Mouse (Mus musculus): Measurements from ENCODE around the gene Kcne2.

Kcne2 gene

DNA sequence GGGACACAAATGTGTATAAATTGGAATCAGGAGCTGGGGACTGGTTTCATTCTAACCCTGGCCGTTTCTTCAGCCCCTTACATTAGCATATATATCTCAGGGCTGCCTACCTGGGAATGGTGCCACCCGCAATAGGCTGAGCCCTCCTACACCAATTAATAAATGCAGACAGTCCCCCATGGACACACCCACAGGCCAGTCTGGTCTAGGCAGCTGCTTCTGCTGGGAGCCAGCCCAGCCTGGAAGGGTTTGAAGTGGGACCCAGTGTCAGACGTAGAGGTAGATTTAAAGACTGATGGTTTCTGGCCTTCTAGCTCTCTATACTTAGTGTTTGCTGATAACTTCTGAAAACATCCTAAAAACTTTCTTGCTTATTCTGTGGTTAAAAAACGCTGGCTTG, 16.9 kb downstream of the Kcne2 start:
- DNase-seq (ENCODE audit: low spot score in 2 of 2): no peak

- peak in 1 of 2 experiments; percentile 22 for DNase-seq (ENCODE audit: low spot score in 2 of 2)
Observed at GRCm38 (mm10) chr16:92313953-92314741, 22.0 kb downstream of the Kcne2 start.

GRCm38 (mm10) chr16:92316049-92316738, 24.0 kb downstream of the Kcne2 start:
- no peak for DNase-seq (ENCODE audit: low spot score in 2 of 2)

DNA sequence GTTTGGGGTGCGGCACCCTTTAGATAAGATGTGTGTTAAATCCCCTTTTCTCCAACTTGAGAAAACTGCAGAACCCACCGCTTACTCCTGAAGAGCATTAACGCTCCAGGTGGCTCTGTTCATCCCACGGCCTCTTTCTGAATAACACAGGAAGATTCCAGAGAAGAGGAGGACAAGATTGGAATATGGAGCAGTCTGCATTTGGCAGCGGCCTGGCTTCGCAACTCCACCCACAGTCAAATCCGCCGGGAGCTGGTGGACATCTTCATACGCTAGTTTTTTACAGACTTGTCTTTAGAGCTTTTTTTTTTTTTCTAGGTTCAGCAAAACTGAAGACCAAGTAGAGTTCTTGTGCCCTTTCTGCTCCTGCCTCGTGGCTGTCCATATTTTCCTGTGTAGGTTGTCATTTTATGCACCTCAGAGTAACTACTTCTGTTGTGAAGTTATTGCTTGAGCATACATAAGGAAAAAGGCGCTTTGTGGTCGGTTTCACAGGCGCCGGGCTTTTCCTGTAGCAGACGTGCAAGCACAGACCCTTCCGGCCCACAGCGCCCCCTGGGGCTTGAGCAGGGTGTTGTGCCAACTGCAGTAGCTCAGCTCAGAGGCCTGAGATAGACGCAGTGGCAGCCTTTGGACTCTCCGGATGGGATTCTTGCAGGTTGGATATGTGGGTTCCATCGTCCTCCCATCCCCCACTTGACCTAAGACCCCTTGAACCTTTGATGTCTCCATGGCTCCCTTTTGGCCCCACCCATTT, 27.3 kb downstream of the Kcne2 start:
- peak; percentile 71 to 90 for DNase-seq (ENCODE audit: low spot score in 2 of 2)

DNA sequence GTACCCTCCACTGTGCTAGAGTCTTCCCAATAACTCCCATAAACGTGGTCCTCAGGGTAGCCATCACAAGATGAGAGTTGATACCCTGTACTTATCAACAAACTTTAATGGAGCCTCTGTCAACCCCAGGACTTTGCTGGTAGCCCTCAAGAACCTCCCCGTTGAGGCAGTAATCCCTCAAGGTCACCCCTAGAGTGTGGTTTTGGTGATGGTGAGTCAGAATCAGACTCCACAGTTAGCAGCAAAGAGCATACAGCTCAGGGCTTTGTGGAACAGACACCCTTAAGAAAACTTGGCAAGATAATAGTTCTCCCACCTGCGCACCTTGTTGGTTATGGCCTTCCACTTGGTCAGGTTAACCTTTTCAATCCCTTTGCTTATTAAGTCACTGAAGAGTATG, 28.2 kb downstream of the Kcne2 start:
- no peak for DNase-seq (ENCODE audit: low spot score in 2 of 2)

DNA sequence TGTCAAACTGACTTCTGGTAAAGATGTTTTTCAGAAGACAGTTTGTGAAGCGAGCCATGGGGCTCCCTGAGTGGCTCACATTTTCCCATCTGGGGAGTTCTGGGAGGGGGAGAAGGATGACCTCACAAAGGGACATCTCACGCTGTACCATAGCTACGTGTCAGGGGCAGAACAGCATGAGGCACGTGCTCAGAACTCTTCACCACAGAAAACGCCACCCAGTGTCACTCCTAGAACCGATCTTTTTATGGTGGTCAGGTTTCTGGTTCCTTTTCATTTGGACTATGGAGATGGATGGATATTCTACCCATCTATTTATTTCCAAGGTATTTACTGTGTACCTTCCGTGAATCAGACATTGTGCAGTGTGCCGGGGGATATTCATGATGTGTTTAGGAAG, 29.2 kb downstream of the Kcne2 start, which contains the start of gene Fam243:
Fam243 (minus strand) TSS at position 101 of the 400 bp plus-strand sequence.
- DNase-seq (ENCODE audit: low spot score in 2 of 2): no peak

DNA sequence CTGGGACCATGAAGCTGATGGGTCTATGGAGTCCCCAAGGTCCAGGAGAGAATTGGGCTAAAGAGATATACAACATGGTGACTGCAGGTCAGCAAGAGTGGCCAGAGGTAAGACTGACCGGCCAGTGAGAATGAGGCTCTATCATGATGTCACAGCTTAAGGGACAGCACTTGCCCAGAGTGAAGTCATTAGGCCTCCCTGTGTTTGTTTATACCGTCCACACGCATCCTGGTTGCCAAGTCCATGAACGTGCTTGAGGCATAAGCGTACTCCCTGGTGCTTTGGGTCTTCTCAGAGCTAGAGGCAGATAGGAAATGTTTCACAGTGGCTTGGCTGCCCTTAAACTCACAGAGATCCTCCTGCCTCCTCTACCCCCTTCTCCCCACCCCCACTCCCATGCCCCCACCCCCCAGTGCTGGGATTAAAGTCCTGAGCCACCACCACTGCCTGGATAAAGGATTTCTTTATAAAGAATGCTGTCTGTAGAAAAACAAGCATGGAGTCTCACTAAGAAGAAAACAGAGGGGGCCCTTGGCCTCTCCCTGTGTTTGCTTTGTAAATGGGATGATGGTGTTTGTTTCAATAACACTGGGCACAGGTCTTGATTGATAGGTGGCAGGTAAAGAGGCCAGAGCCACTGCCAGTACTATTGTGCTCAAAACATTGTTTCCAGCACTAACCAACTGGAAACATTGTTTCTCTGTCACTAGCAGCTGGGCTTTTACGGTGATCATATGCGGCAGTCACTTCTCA, 32.3 kb downstream of the Kcne2 start:
- no peak for DNase-seq (ENCODE audit: low spot score in 2 of 2)

DNA sequence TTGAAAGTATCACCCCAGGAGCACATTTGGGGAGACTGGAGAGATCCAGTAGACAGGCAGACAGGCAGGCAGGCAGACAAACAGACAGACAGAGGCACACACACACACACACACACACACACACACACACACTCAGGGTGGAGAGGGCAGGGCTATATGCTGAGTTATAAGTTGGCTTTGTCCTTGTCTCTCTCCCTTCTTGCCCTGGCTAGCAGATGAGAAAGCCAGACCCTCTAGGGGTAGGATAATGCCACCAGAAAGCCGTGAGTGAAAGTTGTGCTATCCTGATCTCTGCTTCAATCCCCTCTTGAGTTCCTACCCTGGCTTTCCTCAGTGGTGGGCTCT, 32.8 kb downstream of the Kcne2 start:
- no peak for DNase-seq (ENCODE audit: low spot score in 2 of 2)

GRCm38 (mm10) chr16:92327911-92328310, 35.7 kb downstream of the Kcne2 start:
- no peak for DNase-seq (ENCODE audit: low spot score in 2 of 2)

GRCm38 (mm10) chr16:92330966-92331365, 38.8 kb downstream of the Kcne2 start:
- no peak for DNase-seq (ENCODE audit: low spot score in 2 of 2)

DNA sequence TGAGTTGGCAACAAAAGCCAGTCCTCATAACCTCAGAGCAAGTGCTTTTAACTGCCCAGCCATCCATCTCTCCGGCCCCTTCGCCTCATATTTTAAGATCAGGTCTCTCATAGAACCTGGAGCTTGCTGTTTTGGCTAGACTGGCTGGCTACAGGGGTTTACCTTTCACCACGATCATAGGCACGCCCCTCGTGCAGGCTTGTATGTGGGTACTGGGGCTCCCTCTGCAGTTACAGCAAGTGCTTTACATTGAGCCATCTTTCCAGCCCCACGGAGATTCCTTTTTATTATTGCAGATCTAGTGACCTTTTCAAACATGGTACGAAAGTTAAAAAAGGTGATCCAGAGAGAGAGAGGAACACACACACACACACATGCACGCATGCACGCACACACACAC, 42.4 kb downstream of the Kcne2 start:
- no peak for DNase-seq (ENCODE audit: low spot score in 2 of 2)

GRCm38 (mm10) chr16:92336280-92336679, 44.1 kb downstream of the Kcne2 start:
- peak; percentile 50 to 75 for DNase-seq (ENCODE audit: low spot score in 2 of 2)

DNA sequence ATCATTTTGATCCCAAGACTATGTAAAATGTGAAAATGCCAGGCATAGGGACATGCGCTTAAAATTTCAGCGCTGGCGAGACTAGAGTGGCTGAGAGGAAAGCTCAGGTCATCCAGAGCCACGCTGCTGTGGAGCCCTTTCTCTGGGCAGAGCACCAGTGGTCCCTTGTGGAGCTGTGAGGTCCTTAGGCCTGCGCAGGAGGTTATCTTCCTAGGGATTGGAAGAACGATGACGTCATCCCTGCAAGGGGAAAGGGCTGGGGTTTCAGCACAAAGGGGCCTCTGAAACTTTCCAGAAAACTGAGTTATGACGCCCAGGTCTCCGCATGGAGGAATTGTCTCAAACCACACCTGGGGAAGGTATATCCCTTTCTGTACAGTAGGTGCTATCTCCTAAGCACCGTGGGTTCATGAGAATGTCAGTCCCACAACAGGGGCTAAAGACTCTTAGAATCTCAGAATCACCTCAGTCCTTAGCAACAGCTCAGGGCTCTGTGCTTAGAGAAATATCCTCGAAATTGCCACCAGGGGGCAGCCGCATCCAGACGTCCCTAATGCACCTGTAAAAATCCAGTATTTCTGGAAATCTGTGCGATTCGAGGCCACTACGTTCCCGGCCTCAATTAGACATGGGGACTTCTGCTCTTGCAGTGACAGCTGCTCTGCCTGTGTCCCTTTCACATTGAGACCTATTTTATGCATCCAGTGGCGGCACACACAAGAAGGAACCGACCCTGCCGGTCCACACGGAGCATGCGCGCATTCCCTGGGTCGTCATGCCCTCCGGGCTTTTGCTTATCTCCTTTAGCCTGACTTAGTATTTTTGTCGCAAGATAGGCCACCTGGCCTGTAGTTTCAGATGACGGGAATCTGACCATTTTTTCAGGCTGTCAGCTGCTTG, 48.7 kb downstream of the Kcne2 start:
- peak; percentile 30 to 75 for DNase-seq (ENCODE audit: low spot score in 2 of 2)

DNA sequence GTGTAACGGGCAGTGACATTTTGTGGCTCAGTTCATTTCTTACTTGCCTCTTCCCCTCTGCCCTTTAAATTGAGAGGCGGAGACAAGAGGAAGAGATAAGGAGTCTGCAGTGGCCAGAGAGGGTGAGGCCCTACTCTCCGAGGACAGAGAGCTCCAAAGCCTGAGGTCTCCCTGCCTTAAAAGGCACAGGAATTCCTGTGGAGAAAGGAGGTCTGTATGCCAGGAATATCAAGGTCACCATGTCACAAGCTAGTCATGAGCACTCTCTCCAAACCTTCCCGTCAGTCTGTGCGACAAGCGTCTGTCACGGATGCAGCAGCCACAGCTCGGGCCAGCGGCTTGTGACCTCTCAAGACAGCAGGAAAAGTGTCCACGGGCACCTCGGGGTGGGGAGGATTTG, 53.0 kb downstream of the Kcne2 start:
- no peak for DNase-seq (ENCODE audit: low spot score in 2 of 2)

- DNase-seq (ENCODE audit: low spot score in 2 of 2): no peak
Observed at GRCm38 (mm10) chr16:92346297-92346916, 54.2 kb downstream of the Kcne2 start.

Data from spleen, postnatal 4 days (tissue).